Mouse (Mus musculus) hematopoietic multipotent progenitor cell, adult 10-12 weeks (in vitro differentiated cells): ENCODE data around the gene Chm. TPM values are rescaled to one million over a fixed set of nuclear protein-coding genes. Genes with fewer than 3 reads are reported as not detected.

ENCODE experiments used
- polyA plus RNA-seq: library from polyadenylated mRNA; stranded (reverse); fragments of >175 nt; gene quantifications from 2 replicates; pipeline ENCODE4 v1.2.3, GENCODE M21; 2012; ENCODE audit warnings: low replicate concordance

The Chm gene
- 0.91 and 1.5 TPM in 2 replicates for polyA plus RNA-seq

GRCm38 (mm10) chrX:113185230-113185985 lies at the start of gene Chm:
Gene Chm, minus strand, starts transcription at chrX:113185517.

Other genes starting within 250 kb of the Chm start
- gene Dach2, start 112.0 kb upstream of the Chm start, polyA plus RNA-seq: not detected in 2 replicates